Mouse (Mus musculus) stomach, embryonic 15.5 days (tissue): ENCODE results near the gene Tsc22d2. TPM values are rescaled to one million over a fixed set of nuclear protein-coding genes. Genes with fewer than 3 reads are reported as not detected.

Experiments
- ATAC-seq: fragments of 200-750 bp; cut with Nextera tagmentation; 2 replicates; pipeline ENCODE4 v1.8.0; 2017; ENCODE audit warnings: low read depth, moderate number of reproducible peaks, moderate TSS enrichment; ENCODE audit not compliant: insufficient read depth, low FRiP score
- H3K27ac ChIP-seq: fragments of 300-500 bp; sonication (generic); 2 replicates; pipeline ENCODE4 v1.5.1; 2015; ENCODE audit warnings: mild to moderate bottlenecking, inconsistent platforms
- H3K27me3 ChIP-seq: fragments of 300-500 bp; sonication (generic); replicated peaks from 2 replicates; pipeline ENCODE4 v1.6.1; 2015; ENCODE audit warnings: inconsistent platforms
- H3K36me3 ChIP-seq: fragments of 300-500 bp; sonication (generic); 2 replicates; pipeline ENCODE4 v1.6.1; 2015; ENCODE audit warnings: inconsistent platforms
- H3K4me1 ChIP-seq: fragments of 300-500 bp; sonication (generic); 2 replicates; pipeline ENCODE4 v1.6.1; 2015; ENCODE audit warnings: inconsistent platforms
- H3K4me2 ChIP-seq: fragments of 300-500 bp; sonication (generic); 2 replicates; pipeline ENCODE4 v1.6.1; 2015; ENCODE audit warnings: mild to moderate bottlenecking, inconsistent platforms
- H3K4me3 ChIP-seq: fragments of 300-500 bp; sonication (generic); replicated peaks from 2 replicates; pipeline ENCODE4 v1.5.1; 2015; ENCODE audit warnings: inconsistent platforms
- H3K9ac ChIP-seq: fragments of 300-500 bp; sonication (generic); 2 replicates; pipeline ENCODE4 v1.6.1; 2015; ENCODE audit warnings: inconsistent platforms
- H3K9me3 ChIP-seq: fragments of 300-500 bp; sonication (generic); 2 replicates; pipeline ENCODE4 v1.6.1; 2016; ENCODE audit warnings: inconsistent platforms
- WGBS: fragments of 180-500 bp; shearing (Covaris S2); methylation state at CpG from one replicate; pipeline ENCODE4 v1.1.7; 2015; 5-methylcytosine and 5-hydroxymethylcytosine counted together
- polyA plus RNA-seq: library from polyadenylated mRNA; unstranded; fragments of >200 nt; fragmentation: Nextera tagmentation; extraction: Ambion mirVana; gene quantifications from 2 replicates; pipeline ENCODE4 v1.2.1, GENCODE M21; 2015

Tsc22d2 gene
- 10.5 and 11.0 TPM in 2 replicates for polyA plus RNA-seq

GRCm38 (mm10) chr3:58414234-58414938 lies at the start of gene Tsc22d2:
TSS of gene Tsc22d2 (plus strand) at chr3:58414715.
- peak within 1 kb of the TSS; percentile 86 for H3K4me3 ChIP-seq
- no peaks in the 10 kb centered on the region for H3K9me3 ChIP-seq
- peak within 1 kb of the TSS; percentile 91 for H3K4me2 ChIP-seq
- H3K27me3 ChIP-seq: no peaks in the 10 kb centered on the region
- H3K36me3 ChIP-seq: no peaks in the 10 kb centered on the region
- ATAC-seq: peak; percentile 72
- H3K9ac ChIP-seq: peak within 1 kb of the TSS; percentile 96
- peak within 1 kb of the TSS; percentile 98 for H3K27ac ChIP-seq
- no peaks in the 10 kb centered on the region for H3K4me1 ChIP-seq
- under 1% methylated on average over 52 of the region's 52 CpGs for WGBS

- Histone ChIP-seq H3K27ac (no peak overlapping the region), H3K36me3 (no peaks in the 10 kb centered on the region), H3K4me2 (no peak overlapping the region), H3K9ac (no peak overlapping the region), H3K9me3 (no peaks in the 10 kb centered on the region), H3K4me1 (peaks cover 7% of the 10 kb centered on the region), H3K27me3 (no peaks in the 10 kb centered on the region), H3K4me3 (no peak overlapping the region)
- no peak for ATAC-seq
- 29% methylated on average over 3 of the region's 3 CpGs for WGBS
Observed at GRCm38 (mm10) chr3:58366756-58367155, 47.8 kb upstream of the Tsc22d2 start.

- Histone ChIP-seq H3K9me3 (no peaks in the 10 kb centered on the region), H3K4me2 (no peak overlapping the region), H3K4me1 (peaks cover 16% of the 10 kb centered on the region), H3K9ac (no peak overlapping the region), H3K27me3 (no peaks in the 10 kb centered on the region), H3K36me3 (no peaks in the 10 kb centered on the region), H3K27ac (no peak overlapping the region), H3K4me3 (no peak overlapping the region)
- ATAC-seq: no peak
- WGBS: 42% methylated on average over 2 of the region's 2 CpGs
Observed at GRCm38 (mm10) chr3:58370811-58371210, 43.7 kb upstream of the Tsc22d2 start.

GRCm38 (mm10) chr3:58372066-58372904 lies 42.2 kb upstream of the Tsc22d2 start:
- ATAC-seq: peak; percentile 94
- no peaks in the 10 kb centered on the region for H3K9me3 ChIP-seq
- peak overlapping the region; percentile 87 for H3K27ac ChIP-seq
- H3K4me3 ChIP-seq: no peak overlapping the region
- no peaks in the 10 kb centered on the region for H3K27me3 ChIP-seq
- WGBS: 7% methylated on average over 9 of the region's 9 CpGs
- H3K36me3 ChIP-seq: no peaks in the 10 kb centered on the region
- H3K4me1 ChIP-seq: peaks cover 16% of the 10 kb centered on the region
- no peak overlapping the region for H3K9ac ChIP-seq
- H3K4me2 ChIP-seq: peak overlapping the region; percentile 37

GRCm38 (mm10) chr3:58372905-58373208 lies 41.7 kb upstream of the Tsc22d2 start:
- H3K4me1 ChIP-seq: peaks cover 20% of the 10 kb centered on the region
- peak overlapping the region; percentile 37; the same call in 1 of the 2 replicates for H3K4me2 ChIP-seq
- no peaks in the 10 kb centered on the region for H3K27me3 ChIP-seq
- H3K9ac ChIP-seq: no peak overlapping the region
- H3K36me3 ChIP-seq: no peaks in the 10 kb centered on the region
- peak overlapping the region; percentile 63 for H3K27ac ChIP-seq
- WGBS: 7% methylated on average over 5 of the region's 5 CpGs
- no peak overlapping the region for H3K4me3 ChIP-seq
- ATAC-seq: no peak
- H3K9me3 ChIP-seq: no peaks in the 10 kb centered on the region

GRCm38 (mm10) chr3:58374281-58374680 lies 40.2 kb upstream of the Tsc22d2 start:
- Histone ChIP-seq H3K36me3 (no peaks in the 10 kb centered on the region), H3K9ac (no peak overlapping the region), H3K4me3 (no peak overlapping the region), H3K27ac (no peak overlapping the region), H3K4me1 (peaks cover 20% of the 10 kb centered on the region), H3K4me2 (no peak overlapping the region), H3K27me3 (no peaks in the 10 kb centered on the region), H3K9me3 (no peaks in the 10 kb centered on the region)
- ATAC-seq: no peak
- WGBS: 80% methylated on average over 5 of the region's 5 CpGs

GRCm38 (mm10) chr3:58376713-58377112 lies 37.8 kb upstream of the Tsc22d2 start:
- H3K4me2 ChIP-seq: no peak overlapping the region
- no peak overlapping the region for H3K4me3 ChIP-seq
- peaks cover 12% of the 10 kb centered on the region for H3K4me1 ChIP-seq
- H3K36me3 ChIP-seq: no peaks in the 10 kb centered on the region
- WGBS: 65% methylated on average over 3 of the region's 3 CpGs
- no peak overlapping the region for H3K9ac ChIP-seq
- H3K27ac ChIP-seq: no peak overlapping the region
- no peak for ATAC-seq
- H3K9me3 ChIP-seq: no peaks in the 10 kb centered on the region
- H3K27me3 ChIP-seq: no peaks in the 10 kb centered on the region

- Histone ChIP-seq H3K36me3 (no peaks in the 10 kb centered on the region), H3K4me3 (no peak overlapping the region), H3K4me1 (peaks cover 5% of the 10 kb centered on the region; the same call in 1 of the 2 replicates), H3K9ac (no peak overlapping the region), H3K27me3 (no peaks in the 10 kb centered on the region), H3K9me3 (no peaks in the 10 kb centered on the region), H3K4me2 (no peak overlapping the region), H3K27ac (no peak overlapping the region)
- WGBS: 27% methylated on average over 5 of the region's 5 CpGs
- ATAC-seq: no peak
Observed at GRCm38 (mm10) chr3:58377589-58378134, 36.9 kb upstream of the Tsc22d2 start.

- Histone ChIP-seq H3K36me3 (no peaks in the 10 kb centered on the region), H3K27ac (no peak overlapping the region), H3K4me2 (no peak overlapping the region), H3K4me3 (no peak overlapping the region), H3K9me3 (no peaks in the 10 kb centered on the region), H3K4me1 (0 out of 2 replicates have a peak, but pooled peaks cover under 1% of the 10 kb centered on the region), H3K9ac (no peak overlapping the region), H3K27me3 (no peaks in the 10 kb centered on the region)
- WGBS: 85% methylated on average over 1 of the region's 1 CpGs
- ATAC-seq: no peak
Observed at GRCm38 (mm10) chr3:58382676-58383075, 31.8 kb upstream of the Tsc22d2 start.

- no peak overlapping the region for H3K4me3 ChIP-seq
- H3K4me2 ChIP-seq: no peak overlapping the region
- H3K27me3 ChIP-seq: no peaks in the 10 kb centered on the region
- H3K36me3 ChIP-seq: no peaks in the 10 kb centered on the region
- H3K4me1 ChIP-seq: no peaks in the 10 kb centered on the region
- H3K9ac ChIP-seq: no peak overlapping the region
- no peak for ATAC-seq
- WGBS: 15% methylated on average over 1 of the region's 1 CpGs
- no peak overlapping the region for H3K27ac ChIP-seq
- no peaks in the 10 kb centered on the region for H3K9me3 ChIP-seq
Observed at GRCm38 (mm10) chr3:58385060-58385459, 29.5 kb upstream of the Tsc22d2 start.

GRCm38 (mm10) chr3:58388731-58389130 lies 25.8 kb upstream of the Tsc22d2 start:
- WGBS: 83% methylated on average over 4 of the region's 4 CpGs
- H3K9ac ChIP-seq: no peak overlapping the region
- no peaks in the 10 kb centered on the region for H3K4me1 ChIP-seq
- no peak for ATAC-seq
- H3K9me3 ChIP-seq: no peaks in the 10 kb centered on the region
- no peak overlapping the region for H3K4me2 ChIP-seq
- H3K36me3 ChIP-seq: no peaks in the 10 kb centered on the region
- H3K27me3 ChIP-seq: no peaks in the 10 kb centered on the region
- H3K27ac ChIP-seq: no peak overlapping the region
- H3K4me3 ChIP-seq: no peak overlapping the region

- Histone ChIP-seq H3K27me3 (no peaks in the 10 kb centered on the region), H3K9ac (no peak overlapping the region), H3K36me3 (no peaks in the 10 kb centered on the region), H3K9me3 (no peaks in the 10 kb centered on the region), H3K27ac (no peak overlapping the region), H3K4me1 (no peaks in the 10 kb centered on the region), H3K4me3 (no peak overlapping the region), H3K4me2 (no peak overlapping the region)
- ATAC-seq: no peak
- 73% methylated on average over 5 of the region's 5 CpGs for WGBS
Observed at GRCm38 (mm10) chr3:58398541-58398940, 16.0 kb upstream of the Tsc22d2 start.
